Mouse (Mus musculus): ENCODE data around the gene Gnat1. TPM values are rescaled to one million over a fixed set of nuclear protein-coding genes. Genes with fewer than 3 reads are reported as not detected.

Gnat1 gene
- polyA plus RNA-seq, 1 experiment, result not detected

- Histone ChIP-seq H3K4me1 (ENCODE audit: control insufficient read depth, insufficient read depth, insufficient read length) (peaks cover 20% of the 10 kb centered on the region; the same call in 1 of the 2 replicates), H3K36me3 (ENCODE audit: control insufficient read depth, insufficient read depth, low read length) (no peaks in the 10 kb centered on the region), H3K27me3 (ENCODE audit: control insufficient read depth, insufficient read depth, low read length) (no peaks in the 10 kb centered on the region), H3K27ac (ENCODE audit: insufficient read depth, low read length) (peak overlapping the region; percentile 82), H3K4me3 (ENCODE audit: extremely low read depth, insufficient read depth, insufficient read length) (no peak overlapping the region)
- TF ChIP-seq POLR2A (IDR thresholded peaks at IDR 0.05; ENCODE audit: low read depth, low read length) (no peak), CTCF (IDR thresholded peaks at IDR 0.05; ENCODE audit: extremely low read depth, insufficient read depth, insufficient read length, insufficient replicate concordance) (no peak)
- DNase-seq (ENCODE audit: low read depth in 1 of 2, low spot score in 2 of 2), result peak; percentile 65
- 11% methylated on average over 8 of the region's 8 CpGs for WGBS
Observed at GRCm38 (mm10) chr9:107640257-107640772, 39.2 kb downstream of the Gnat1 start.

DNA sequence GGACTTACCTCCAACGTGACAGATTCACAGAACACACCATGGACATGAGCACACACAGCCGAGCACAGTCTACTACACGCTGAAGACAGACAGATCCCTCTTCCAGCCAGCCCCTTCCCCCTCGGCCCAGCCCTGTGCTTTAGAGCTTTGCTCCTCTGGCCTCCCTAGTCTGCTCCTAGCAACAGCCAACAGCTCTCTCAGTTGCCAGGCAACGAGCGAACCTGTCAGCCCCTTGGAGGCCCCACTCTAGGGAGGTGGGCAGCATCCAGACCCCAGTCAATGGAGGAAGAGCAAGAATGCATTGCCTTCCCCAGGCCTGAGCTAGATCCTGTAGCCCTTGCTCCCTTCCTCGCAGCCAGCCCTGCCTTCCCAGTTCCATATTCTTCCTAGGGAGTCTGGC is 42.4 kb downstream of the Gnat1 start:
- 89% methylated on average over 7 of the region's 7 CpGs for WGBS
- Histone ChIP-seq H3K27me3 (ENCODE audit: control insufficient read depth, insufficient read depth, low read length) (no peaks in the 10 kb centered on the region), H3K4me3 (ENCODE audit: extremely low read depth, insufficient read depth, insufficient read length) (no peak overlapping the region), H3K36me3 (ENCODE audit: control insufficient read depth, insufficient read depth, low read length) (no peaks in the 10 kb centered on the region), H3K4me1 (ENCODE audit: control insufficient read depth, insufficient read depth, insufficient read length) (peaks cover 28% of the 10 kb centered on the region; the same call in 1 of the 2 replicates), H3K27ac (ENCODE audit: insufficient read depth, low read length) (no peak overlapping the region)
- TF ChIP-seq POLR2A (IDR thresholded peaks at IDR 0.05; ENCODE audit: low read depth, low read length), result no peak
- TF ChIP-seq CTCF (IDR thresholded peaks at IDR 0.05; ENCODE audit: extremely low read depth, insufficient read depth, insufficient read length, insufficient replicate concordance), result no peak
- no peak for DNase-seq (ENCODE audit: low read depth in 1 of 2, low spot score in 2 of 2)

DNA sequence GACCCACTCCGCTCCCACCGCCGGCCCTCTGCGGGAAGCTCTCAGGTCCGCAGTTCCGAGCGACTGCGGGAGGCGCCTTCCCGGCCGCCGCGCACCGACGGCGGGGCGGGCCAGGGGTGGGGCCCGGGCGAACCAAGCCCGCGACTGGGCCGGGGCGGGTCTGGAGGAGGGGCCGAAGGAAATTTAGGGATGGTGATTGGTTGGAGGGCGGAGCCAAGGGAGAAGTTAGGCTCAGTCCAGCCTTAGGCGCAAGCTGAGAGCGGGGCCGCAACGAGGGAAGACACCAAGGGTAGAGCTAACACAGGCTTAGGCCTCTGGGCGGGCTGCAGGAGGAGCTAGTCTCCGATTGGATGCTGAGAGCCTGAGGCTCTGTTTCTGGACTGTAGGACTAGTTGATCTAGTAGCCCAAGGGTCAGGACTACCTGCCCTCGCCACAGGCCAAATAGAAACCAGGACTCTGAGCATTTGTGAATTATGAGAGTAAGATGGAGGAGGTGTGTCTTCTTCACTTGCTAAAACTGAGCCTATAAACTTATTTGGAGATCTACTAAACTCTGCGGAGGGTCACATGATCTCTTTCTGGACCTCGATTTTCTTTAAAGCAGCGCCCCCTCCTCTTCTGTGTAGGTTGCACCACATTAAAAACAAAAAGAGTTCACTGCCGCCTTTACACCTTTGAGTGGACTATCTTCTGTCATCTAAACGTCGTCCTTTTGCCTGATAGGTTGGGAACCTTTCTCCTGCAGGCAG is 44.1 kb downstream of the Gnat1 start, which contains the start of gene Gnai2:
TSS of gene Gnai2 (minus strand) at position 89 of the 750 bp plus-strand sequence.
- WGBS, result 2% methylated on average over 38 of the region's 38 CpGs
- TF ChIP-seq POLR2A (IDR thresholded peaks at IDR 0.05; ENCODE audit: low read depth, low read length) (peak; percentile 76), CTCF (IDR thresholded peaks at IDR 0.05; ENCODE audit: extremely low read depth, insufficient read depth, insufficient read length, insufficient replicate concordance) (no peak)
- DNase-seq (ENCODE audit: low read depth in 1 of 2, low spot score in 2 of 2), result peak; percentile 89 to 98
- H3K4me1 ChIP-seq (ENCODE audit: control insufficient read depth, insufficient read depth, insufficient read length), result peaks cover 32% of the 10 kb centered on the region; the same call in 1 of the 2 replicates
- H3K36me3 ChIP-seq (ENCODE audit: control insufficient read depth, insufficient read depth, low read length), result peaks cover 4% of the 10 kb centered on the region; the same call in 1 of the 2 replicates
- H3K27me3 ChIP-seq (ENCODE audit: control insufficient read depth, insufficient read depth, low read length), result no peaks in the 10 kb centered on the region
- peak within 1 kb of the TSS; percentile 96 for H3K27ac ChIP-seq (ENCODE audit: insufficient read depth, low read length)
- H3K4me3 ChIP-seq (ENCODE audit: extremely low read depth, insufficient read depth, insufficient read length), result peak within 1 kb of the TSS; percentile 99

DNA sequence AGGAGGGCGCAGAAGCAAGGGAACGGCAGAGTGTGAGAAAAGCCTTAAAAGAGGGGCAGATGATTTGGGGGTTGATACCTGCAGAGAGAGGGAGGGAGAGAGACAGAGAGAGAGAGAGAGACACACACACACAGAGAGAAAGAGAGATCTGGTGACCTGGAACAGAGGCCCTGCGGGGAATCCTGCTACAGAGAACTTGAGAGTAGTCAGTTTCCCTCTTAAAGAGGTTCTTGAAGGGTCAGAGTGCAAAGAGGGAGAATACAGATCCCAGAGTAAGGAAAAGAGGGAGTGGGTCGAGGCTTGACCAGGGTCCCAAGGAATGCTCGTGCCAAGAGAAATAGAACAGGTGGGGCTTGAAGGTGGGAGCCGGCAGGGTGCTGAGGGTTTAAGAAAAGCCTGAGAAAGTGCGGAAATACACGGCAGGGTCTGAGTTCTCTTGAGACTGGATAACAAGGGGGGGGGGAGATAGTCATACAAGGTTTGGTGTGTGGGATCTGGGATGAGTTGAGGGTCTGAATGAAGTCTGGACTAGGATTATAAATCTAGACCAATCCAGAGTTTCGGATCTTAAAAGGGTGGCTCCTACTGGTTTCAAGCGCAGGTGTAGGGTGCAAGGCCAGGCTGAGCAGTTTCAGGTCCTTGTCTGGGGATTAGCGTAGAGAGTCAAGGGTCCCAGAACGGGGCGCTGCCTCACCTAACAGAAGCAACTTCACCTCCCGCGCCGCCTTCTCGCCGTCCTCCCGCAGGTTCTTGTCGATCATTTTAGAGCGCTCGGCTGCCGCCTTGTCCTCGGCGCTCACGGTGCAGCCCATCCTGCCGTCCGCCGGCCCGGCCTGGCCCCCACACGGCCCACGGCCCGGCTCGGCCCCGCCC is 44.9 kb downstream of the Gnat1 start:
- TF ChIP-seq POLR2A (IDR thresholded peaks at IDR 0.05; ENCODE audit: low read depth, low read length) (no peak), CTCF (IDR thresholded peaks at IDR 0.05; ENCODE audit: extremely low read depth, insufficient read depth, insufficient read length, insufficient replicate concordance) (no peak)
- H3K27ac ChIP-seq (ENCODE audit: insufficient read depth, low read length), result peak overlapping the region; percentile 96
- no peaks in the 10 kb centered on the region for H3K27me3 ChIP-seq (ENCODE audit: control insufficient read depth, insufficient read depth, low read length)
- H3K4me3 ChIP-seq (ENCODE audit: extremely low read depth, insufficient read depth, insufficient read length), result peak overlapping the region; percentile 99
- peaks cover 4% of the 10 kb centered on the region; the same call in 1 of the 2 replicates for H3K36me3 ChIP-seq (ENCODE audit: control insufficient read depth, insufficient read depth, low read length)
- under 1% methylated on average over 35 of the region's 35 CpGs for WGBS
- peaks cover 32% of the 10 kb centered on the region; the same call in 1 of the 2 replicates for H3K4me1 ChIP-seq (ENCODE audit: control insufficient read depth, insufficient read depth, insufficient read length)
- DNase-seq (ENCODE audit: low read depth in 1 of 2, low spot score in 2 of 2), result no peak

DNA sequence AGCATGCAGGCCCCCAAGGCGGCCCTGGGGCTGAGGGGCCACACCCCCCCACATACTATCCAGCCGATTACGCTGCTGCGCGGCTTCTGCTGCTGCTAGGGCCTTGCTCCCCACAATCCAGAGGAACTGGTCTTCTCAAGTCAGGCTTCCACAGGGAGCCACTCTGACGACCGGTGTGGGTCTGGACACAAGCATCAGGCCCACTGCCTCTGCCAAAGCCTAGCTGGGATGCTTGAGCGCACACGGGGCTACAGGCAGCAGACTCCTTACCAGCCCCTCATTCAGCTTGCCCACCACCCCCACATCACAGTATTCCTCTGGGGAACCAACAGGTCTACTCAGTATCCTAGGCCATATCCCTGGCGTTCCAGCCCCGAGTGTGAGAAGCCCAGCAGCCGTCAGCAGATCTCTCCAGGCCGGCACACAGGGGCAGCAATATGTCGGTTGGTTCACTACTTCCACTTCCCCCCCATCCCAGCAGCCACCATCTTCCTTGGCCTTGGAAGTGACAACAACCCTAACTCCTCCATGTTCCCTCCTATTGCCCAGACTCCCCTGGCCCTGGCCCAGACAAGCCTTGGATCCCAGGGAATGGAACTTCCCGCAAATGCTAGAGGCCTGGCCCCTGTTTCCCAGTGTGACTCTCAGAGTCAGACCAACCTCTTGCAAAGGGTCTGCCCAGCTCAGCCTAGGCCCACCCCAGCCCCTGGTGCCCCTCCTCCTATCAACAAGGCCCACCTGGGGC is 45.7 kb downstream of the Gnat1 start:
- TF ChIP-seq CTCF (IDR thresholded peaks at IDR 0.05; ENCODE audit: extremely low read depth, insufficient read depth, insufficient read length, insufficient replicate concordance) (no peak), POLR2A (IDR thresholded peaks at IDR 0.05; ENCODE audit: low read depth, low read length) (no peak)
- H3K4me3 ChIP-seq (ENCODE audit: extremely low read depth, insufficient read depth, insufficient read length), result peak overlapping the region; percentile 99
- under 1% methylated on average over 15 of the region's 15 CpGs for WGBS
- peaks cover 40% of the 10 kb centered on the region; the same call in 1 of the 2 replicates for H3K4me1 ChIP-seq (ENCODE audit: control insufficient read depth, insufficient read depth, insufficient read length)
- no peaks in the 10 kb centered on the region for H3K27me3 ChIP-seq (ENCODE audit: control insufficient read depth, insufficient read depth, low read length)
- peaks cover 4% of the 10 kb centered on the region; the same call in 1 of the 2 replicates for H3K36me3 ChIP-seq (ENCODE audit: control insufficient read depth, insufficient read depth, low read length)
- no peak for DNase-seq (ENCODE audit: low read depth in 1 of 2, low spot score in 2 of 2)
- peak overlapping the region; percentile 96 for H3K27ac ChIP-seq (ENCODE audit: insufficient read depth, low read length)

Measured in spleen, adult 2 months (tissue).